Mouse (Mus musculus) cerebellum, adult 2 months (tissue): Measurements from ENCODE around the gene Clasp1. TPM values are rescaled to one million over a fixed set of nuclear protein-coding genes. Genes with fewer than 3 reads are reported as not detected.
A peak's percentile ranks its signal among the peaks of the same experiment; 100 is the strongest.

ENCODE experiments used
- DNase-seq, 2 experiments: peaks; one replicate each; pipeline ENCODE4 v3.0.0; 2021
- H3K27ac ChIP-seq: fragments of 200-500 bp; 2 replicates; pipeline ENCODE4 v1.5.1; 2012; ENCODE audit warnings: low read length, control low read depth, inconsistent platforms; ENCODE audit not compliant: insufficient read depth
- H3K27me3 ChIP-seq: fragments of 200-500 bp; 2 replicates; pipeline ENCODE4 v1.6.1; 2012; ENCODE audit warnings: inconsistent platforms, mild to moderate bottlenecking, low read length, moderate library complexity; ENCODE audit not compliant: control insufficient read depth, insufficient read depth
- H3K4me1 ChIP-seq: fragments of 200-500 bp; 2 replicates; pipeline ENCODE4 v1.6.1; 2011; ENCODE audit warnings: low read length; ENCODE audit not compliant: control insufficient read depth, insufficient read depth
- H3K4me3 ChIP-seq: fragments of 200-500 bp; replicated peaks from 2 replicates; pipeline ENCODE3; 2011; ENCODE audit warnings: mild to moderate bottlenecking, low read depth, low read length, control low read depth; ENCODE audit not compliant: insufficient read depth
- CTCF ChIP-seq: fragments of 200-500 bp; IDR thresholded peaks from 2 replicates; pipeline ENCODE4 v1.5.1; 2011; ENCODE audit warnings: low read depth, mild to moderate bottlenecking, control low read depth, low read length, moderate library complexity, borderline replicate concordance; ENCODE audit not compliant: insufficient read depth
- POLR2A ChIP-seq: fragments of 200-500 bp; IDR thresholded peaks from 2 replicates; pipeline ENCODE4 v1.6.1; 2011; ENCODE audit warnings: low read length, control low read depth, borderline replicate concordance; ENCODE audit not compliant: insufficient read depth
- WGBS: fragments of 180-500 bp; shearing (Covaris S2); methylation state at CpG from one replicate; pipeline ENCODE4 v1.1.7; 2018; 5-methylcytosine and 5-hydroxymethylcytosine counted together
- polyA plus RNA-seq: library from polyadenylated mRNA; depleted of rRNA; stranded (reverse); fragments of >200 nt; gene quantifications from 2 replicates; pipeline ENCODE4 v1.2.3, GENCODE M21; 2012

Gene Clasp1
- polyA plus RNA-seq, 1 experiment = 63.7 TPM

- no peak for TF ChIP-seq POLR2A
- TF ChIP-seq CTCF = no peak
- Histone ChIP-seq H3K4me1 (peaks cover 2% of the 10 kb centered on the region; the same call in 1 of the 2 replicates), H3K4me3 (no peak overlapping the region), H3K27ac (no peak overlapping the region), H3K27me3 (no peaks in the 10 kb centered on the region)
- DNase-seq = no peak
- 88% methylated on average over 6 of the region's 6 CpGs for WGBS
These were observed 92.8 kb downstream of the Clasp1 start for GRCm38 (mm10) chr1:118481703-118482102.

- no peak for DNase-seq
These were observed 93.6 kb downstream of the Clasp1 start for GRCm38 (mm10) chr1:118482285-118483019.

DNA sequence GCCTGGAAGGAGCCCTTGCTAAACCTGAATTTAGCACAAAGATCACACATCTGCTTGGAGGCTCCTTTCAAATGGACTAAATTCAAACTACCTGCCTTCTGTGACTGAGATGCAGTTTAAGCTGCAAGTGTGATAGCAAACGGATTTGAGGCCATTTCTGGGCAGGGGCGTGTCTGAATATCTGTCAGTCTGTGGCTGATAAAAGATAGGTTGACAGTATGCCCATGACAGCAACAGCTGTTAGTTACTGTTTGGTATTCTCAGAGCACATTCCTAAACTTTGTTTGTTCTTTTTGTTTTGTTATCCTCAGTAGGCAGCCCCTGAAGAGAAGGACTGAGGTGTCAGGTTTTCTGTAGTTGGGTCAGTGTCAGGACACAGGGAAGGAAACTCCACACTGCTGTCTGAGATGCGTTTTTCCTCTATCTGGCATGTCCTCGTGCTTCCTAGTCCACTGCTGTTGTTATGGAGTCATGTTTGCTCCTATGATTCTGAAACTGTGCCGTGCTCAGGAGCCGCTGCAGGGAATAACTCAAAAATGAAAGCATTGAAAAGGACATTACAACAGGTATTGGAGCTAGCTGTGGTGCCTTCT, 94.7 kb downstream of the Clasp1 start:
- no peak for DNase-seq
- no peak overlapping the region for H3K4me3 ChIP-seq
- WGBS = 82% methylated on average over 6 of the region's 6 CpGs
- no peak for TF ChIP-seq POLR2A
- no peak for TF ChIP-seq CTCF
- peaks cover 2% of the 10 kb centered on the region; the same call in 1 of the 2 replicates for H3K4me1 ChIP-seq
- H3K27ac ChIP-seq = no peak overlapping the region
- no peaks in the 10 kb centered on the region for H3K27me3 ChIP-seq

More at GRCm38 (mm10) chr1:118482285-118483019, 93.6 kb downstream of the Clasp1 start:
- H3K4me1 ChIP-seq = peaks cover 2% of the 10 kb centered on the region; the same call in 1 of the 2 replicates
- H3K27ac ChIP-seq = no peak overlapping the region
- no peak overlapping the region for H3K4me3 ChIP-seq
- no peak for TF ChIP-seq POLR2A
- TF ChIP-seq CTCF = no peak
- H3K27me3 ChIP-seq = no peaks in the 10 kb centered on the region
- WGBS = 83% methylated on average over 8 of the region's 8 CpGs

DNA sequence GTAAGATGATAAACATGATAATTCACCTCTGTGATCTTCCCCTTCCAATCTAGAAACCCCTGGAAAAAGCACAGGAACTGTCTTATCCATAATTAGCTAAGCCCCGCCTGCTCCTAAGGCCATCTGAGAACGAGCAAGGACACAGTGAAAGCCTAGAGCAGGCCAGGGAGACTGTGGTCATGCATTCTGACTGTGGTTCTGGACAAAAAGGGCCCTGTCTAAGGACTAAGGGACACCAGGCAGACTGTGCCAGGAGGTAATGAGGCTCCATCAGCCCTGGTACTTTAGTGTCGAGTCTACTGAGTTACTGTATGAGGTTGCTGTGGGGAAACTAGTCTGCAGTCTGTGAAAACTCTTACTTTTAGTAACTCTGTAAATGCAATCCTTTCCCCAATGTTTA, 96.7 kb downstream of the Clasp1 start:
- H3K27ac ChIP-seq = no peak overlapping the region
- no peak for DNase-seq
- peaks cover 2% of the 10 kb centered on the region; the same call in 1 of the 2 replicates for H3K4me1 ChIP-seq
- TF ChIP-seq CTCF (no peak), POLR2A (no peak)
- H3K4me3 ChIP-seq = no peak overlapping the region
- 70% methylated on average over 3 of the region's 3 CpGs for WGBS
- no peaks in the 10 kb centered on the region for H3K27me3 ChIP-seq

DNA sequence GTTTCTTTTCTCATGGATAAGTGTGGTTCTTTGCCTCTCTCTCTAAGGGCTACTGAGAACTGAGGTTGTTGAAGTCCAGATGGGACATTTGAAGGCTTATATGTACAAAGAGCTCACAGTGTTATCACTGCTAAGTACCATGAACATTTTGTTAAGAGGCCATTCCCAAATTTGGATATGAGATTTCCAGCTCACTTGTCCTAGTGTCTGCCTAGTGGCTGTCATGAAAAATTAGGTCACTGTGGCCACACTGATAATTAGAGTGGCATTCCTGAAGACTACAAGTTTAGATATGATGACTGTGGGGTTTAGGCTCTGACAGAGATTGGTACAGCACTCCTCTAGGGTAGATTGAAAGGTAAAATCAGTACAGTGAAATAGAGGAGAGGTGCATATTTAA, 97.2 kb downstream of the Clasp1 start:
- TF ChIP-seq POLR2A = no peak
- no peak for TF ChIP-seq CTCF
- DNase-seq = no peak
- Histone ChIP-seq H3K4me3 (no peak overlapping the region), H3K27ac (no peak overlapping the region), H3K27me3 (no peaks in the 10 kb centered on the region), H3K4me1 (peaks cover 2% of the 10 kb centered on the region; the same call in 1 of the 2 replicates)

- no peak for DNase-seq
- Histone ChIP-seq H3K4me3 (no peak overlapping the region), H3K4me1 (0 out of 2 replicates have a peak, but pooled peaks cover 4% of the 10 kb centered on the region), H3K27ac (no peak overlapping the region), H3K27me3 (no peaks in the 10 kb centered on the region)
- TF ChIP-seq CTCF (no peak; the same call in 1 of the 2 replicates), POLR2A (no peak)
- 84% methylated on average over 3 of the region's 3 CpGs for WGBS
These were observed 104.0 kb downstream of the Clasp1 start for GRCm38 (mm10) chr1:118492811-118493210.

- Histone ChIP-seq H3K27ac (no peak overlapping the region), H3K4me3 (no peak overlapping the region), H3K4me1 (0 out of 2 replicates have a peak, but pooled peaks cover 4% of the 10 kb centered on the region), H3K27me3 (no peaks in the 10 kb centered on the region)
- TF ChIP-seq CTCF (0 out of 2 replicates have a peak, but pooled peaks have one; percentile 3), POLR2A (no peak)
- no peak for DNase-seq
- WGBS = 91% methylated on average over 9 of the region's 9 CpGs
These were observed 105.7 kb downstream of the Clasp1 start for GRCm38 (mm10) chr1:118494551-118494950.
